Mouse (Mus musculus) ES-CJ7 (cell line): ENCODE data around the gene Retreg1.

ENCODE experiments used
- DNase-seq: peaks from one replicate; pipeline ENCODE4 v3.0.0; 2011; ENCODE audit warnings: low read depth, low spot score

Retreg1 gene

DNA sequence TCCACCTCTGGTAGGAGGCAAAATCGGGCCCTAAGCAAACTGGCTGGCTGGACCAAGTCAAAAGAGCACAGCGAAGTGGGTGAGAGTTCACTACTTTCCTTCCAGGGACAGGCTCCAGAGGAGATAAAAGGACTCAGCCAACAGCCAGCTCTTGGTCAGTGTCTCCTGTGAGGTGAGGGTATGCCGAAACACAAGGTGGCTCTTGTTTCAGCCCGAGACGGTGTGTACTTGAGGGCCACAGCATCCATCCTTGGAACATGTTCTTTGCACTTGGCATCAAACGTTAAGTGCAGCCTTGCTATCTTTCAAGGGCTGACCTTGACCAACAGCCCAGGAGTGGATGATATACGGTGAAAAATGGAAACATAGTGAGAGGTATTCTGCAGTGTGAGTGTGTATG lies 75.7 kb downstream of the Retreg1 start:
- DNase-seq = no peak

DNA sequence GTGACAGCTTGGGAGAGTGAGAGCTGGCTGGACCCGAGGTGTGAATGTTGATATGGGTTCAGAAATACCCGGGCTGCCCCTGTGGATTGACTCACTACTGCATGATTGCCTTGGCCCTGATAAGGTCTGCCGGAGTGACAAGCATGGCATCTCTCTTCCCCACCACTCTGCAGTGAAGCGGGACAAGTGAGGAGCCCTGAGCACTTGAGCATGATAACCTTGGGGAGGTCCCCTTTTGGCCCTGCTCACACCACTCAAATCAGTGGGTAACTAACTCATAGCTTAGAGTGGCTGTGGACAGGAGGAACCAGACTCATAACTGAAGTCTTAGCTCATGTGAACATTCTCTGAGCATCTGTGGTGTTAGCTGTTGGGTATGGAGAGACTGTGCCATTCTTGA lies 77.0 kb downstream of the Retreg1 start:
- DNase-seq = no peak

DNA sequence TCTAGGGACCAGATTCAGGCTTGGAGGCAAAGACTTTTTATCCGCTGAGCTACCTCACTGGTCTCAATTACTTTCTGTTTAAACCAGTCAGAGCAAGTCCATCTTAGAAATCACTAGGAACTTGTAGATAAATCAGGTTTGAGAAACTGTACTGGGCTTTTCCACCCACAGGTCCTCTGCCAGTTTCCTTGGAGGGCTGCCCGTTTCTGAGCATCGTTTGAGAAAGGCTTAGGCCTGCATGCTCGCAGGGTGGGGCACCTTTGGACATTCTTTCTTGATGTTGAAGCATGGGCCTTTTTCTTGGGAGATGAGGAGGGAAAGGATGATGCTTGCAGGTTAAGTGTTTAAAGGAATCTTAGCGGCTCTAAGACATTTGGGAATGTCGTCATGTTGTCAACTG lies 77.9 kb downstream of the Retreg1 start:
- DNase-seq = no peak

DNA sequence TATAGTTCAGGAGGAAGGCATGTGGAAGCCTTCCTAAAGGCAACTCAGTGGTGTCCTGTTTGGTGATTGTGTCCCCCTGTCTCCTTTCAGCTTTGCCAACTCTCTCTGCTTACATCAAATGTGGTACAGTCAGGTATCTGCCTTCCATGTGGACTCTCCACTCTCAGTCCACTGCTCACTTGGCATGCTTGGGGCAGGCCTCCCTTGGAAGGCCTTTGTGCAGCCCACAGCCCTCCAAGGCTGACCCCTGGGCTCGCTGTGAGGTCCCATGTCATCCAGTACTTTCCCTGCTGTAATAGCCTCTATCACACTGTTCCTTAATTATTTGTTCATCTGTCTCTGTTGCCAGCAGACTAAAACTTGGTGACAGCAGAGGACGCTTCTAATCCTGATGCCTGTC lies 79.0 kb downstream of the Retreg1 start:
- DNase-seq = no peak

DNA sequence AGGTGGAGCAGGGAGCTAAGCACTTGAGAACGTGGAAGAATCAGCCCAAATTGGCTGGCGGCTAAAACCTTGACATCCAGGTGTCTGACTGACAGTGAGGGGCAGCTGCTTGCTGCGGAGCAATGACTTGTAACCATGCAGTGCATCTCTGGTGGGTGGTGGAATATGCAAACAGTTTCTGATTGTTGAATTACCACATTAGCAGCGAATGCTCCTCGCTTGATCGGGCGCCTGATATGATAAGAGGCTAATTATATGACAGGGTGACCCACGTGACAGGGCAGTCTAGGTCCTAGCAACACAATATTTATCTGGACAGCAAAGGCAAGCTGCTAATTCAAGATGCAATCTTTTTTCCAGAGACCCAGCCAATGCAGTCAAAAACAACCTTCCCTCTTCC lies 80.9 kb downstream of the Retreg1 start:
- no peak for DNase-seq

DNA sequence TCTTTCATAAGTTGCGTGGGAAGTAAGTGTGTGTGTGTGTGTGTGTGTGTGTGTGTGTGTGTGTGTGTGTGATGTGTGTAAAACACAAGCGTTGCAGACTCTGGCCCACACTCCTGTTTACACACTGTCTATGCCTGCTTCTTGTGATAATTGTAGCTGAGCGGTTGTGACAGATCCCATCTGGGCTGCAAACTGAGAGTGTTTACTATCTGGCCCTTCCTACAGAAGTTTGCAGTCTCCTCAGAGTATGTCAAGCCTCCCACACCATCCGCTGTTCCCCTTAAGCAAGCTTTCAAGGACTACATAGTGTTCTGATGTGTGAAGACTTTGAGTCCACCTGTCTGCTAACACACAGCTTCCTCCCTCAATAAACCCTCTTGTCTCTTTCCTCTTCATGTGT lies 83.2 kb downstream of the Retreg1 start:
- DNase-seq = no peak

DNA sequence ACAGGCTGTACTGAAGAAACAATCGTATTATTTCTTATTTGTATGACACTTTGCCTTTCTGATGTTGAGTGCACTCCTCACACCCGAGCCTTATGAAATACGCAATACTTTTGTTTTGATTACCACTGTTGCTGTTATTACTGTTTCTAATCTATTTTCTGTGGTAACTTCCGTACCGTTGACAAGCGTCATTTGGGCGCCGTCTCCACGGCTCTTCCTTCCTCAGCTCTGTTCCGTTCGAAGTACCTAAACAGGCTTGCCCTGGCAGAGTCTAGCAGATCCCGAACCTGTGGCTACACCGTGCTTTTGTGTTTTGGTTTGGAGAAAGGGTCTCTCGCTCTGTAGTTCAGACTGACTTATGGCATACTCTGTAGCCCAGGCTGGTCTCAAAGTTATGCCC lies 84.1 kb downstream of the Retreg1 start:
- DNase-seq = no peak

DNA sequence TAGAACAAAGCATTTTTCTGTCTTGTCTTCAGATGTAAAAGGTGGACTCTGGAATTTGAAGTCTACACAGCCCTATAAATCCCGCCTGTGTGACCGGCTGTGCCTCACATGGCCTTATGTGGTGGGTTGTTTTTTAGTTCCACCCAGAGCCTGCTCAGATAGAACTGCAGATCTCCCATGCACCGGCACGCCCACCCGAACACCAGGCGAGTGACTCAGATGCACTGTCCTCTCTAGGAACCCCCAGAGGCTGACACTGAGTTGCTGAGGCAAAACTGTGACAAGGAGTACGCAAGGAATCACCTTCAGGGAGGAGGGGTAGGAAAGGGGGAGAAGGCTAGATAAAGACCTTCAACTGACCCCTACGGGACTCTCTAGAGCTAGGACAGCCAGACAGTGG lies 85.0 kb downstream of the Retreg1 start:
- DNase-seq = no peak

DNA sequence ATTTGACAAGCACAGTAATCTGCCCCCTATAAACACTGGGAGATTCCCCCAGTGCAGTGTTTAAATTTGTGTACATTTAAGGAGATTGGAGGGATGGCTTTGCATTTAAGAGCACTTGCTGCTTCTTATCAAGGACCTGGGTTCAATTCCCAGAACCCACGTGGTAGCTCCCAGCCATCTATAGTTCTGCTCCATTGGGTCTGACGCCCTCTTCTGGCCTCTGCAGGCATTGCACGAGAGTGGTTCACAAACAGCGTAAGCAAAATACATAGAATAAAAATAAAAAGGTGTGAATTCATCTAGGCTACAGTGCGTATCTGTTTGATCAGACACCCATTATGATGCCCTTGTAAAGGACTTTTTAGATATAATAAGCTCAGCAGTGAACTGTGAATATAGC lies 85.9 kb downstream of the Retreg1 start:
- peak; percentile 60 for DNase-seq

DNA sequence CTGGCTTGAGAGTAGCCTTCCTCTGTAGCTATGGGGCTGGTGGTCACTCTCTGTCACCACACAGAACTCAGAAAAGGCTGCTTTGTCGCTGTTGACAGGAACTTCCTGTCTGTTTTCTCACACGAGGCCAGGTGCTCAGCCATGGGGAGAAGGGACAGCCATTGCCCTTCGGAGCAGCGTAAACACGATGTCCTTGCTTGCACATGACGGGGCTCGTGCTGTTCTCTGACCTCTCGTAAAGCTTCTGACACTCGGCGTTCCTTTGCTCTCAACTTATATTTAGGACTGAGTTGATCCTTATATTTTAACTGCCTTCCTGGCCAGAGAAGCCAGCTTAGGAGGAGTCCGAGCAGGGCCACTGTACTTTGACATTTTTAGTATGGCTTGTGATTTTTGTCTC lies 86.5 kb downstream of the Retreg1 start:
- DNase-seq = no peak

DNA sequence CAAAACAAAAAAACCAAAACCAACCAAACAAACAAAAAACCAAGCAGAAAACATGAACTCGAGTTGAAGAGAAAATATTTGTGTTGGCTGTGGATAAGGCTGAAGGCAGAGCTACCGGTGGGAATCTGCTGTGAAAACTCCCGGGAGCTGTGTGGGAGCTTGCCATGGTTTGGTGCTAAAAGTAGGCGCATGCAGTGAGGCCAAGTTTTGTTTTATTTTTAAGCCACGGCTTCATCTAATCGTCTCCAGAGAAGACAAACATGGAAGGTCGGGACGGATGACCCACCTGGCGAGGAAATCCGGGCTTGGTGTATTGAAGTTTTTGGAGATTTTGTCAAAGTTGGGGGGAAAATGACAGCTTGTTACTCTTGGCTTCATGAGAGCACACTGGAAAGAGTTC lies 87.0 kb downstream of the Retreg1 start:
- no peak for DNase-seq

DNA sequence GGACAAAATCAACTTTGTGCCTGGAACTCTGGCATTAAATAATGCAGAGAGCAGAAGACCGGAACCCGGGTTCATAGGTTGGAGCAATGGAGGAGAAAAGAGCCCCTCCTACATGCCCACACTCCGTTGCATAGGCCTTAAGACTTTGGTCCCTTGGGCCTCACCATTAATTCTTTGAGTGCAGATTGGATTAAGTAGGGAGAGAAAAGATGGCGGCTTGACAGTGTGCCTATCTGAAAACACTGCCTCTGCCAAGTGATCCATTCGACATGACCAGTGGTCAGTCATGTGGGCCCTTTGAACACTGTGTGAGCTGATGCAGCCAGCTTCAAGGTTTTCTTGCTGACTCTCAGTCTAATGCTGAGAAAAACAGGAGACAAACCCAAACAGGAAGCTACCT lies 87.7 kb downstream of the Retreg1 start:
- no peak for DNase-seq

DNA sequence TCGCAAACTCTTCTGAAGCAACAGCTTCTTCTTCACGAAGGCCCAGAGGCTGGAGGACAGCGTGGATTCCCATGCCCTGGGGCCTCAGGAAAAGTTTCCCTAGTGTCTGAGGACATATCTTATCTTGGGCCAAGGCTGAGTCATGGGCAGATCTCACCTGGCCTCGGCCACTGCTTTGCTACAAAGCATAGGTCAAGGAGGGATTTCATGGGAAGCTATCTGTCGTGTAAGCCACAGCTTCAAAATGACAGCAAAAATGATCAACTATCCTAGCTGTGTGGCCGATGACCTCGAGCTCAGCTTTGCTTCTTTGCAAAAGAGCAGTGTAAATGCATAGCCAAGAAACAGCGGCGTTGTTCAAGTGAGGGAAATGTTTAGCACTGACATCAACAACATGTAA lies 89.5 kb downstream of the Retreg1 start:
- no peak for DNase-seq

DNA sequence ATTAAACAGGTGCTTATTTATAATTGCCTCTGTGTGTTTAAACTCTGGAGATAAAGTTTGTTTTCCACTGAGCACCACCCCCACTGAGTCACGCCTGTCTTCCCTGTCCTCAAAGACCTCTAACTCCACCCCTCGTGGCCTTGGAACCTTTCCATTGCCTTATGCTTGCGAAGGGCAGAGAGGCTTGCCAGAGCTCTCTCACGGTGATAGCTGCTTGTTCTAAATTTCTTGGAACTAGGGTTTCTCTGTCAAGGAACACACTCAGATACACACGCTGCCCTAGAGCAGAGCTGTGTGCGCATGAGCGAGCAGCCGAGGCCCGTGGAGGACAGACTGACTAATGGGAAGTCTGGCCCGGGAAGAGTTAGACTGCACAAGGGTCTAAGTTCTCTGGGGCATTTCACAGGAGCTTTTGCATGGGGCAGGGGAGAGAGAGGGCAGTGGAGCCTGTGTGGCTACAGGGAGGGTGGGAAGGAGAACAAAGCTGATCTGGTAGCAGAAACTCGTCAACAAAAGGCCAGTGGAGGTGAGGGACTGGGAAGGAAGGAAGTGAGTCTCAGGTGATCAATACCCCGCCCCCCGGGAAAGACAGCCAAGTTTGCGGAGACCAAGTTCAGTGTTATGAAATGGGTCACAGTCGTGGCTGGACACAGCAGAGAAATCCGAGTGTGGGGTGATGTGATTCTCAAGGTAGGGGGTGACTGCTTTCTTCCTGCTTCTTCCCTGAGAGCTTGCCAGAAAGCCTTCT lies 90.1 kb downstream of the Retreg1 start:
- DNase-seq = peak; percentile 15

DNA sequence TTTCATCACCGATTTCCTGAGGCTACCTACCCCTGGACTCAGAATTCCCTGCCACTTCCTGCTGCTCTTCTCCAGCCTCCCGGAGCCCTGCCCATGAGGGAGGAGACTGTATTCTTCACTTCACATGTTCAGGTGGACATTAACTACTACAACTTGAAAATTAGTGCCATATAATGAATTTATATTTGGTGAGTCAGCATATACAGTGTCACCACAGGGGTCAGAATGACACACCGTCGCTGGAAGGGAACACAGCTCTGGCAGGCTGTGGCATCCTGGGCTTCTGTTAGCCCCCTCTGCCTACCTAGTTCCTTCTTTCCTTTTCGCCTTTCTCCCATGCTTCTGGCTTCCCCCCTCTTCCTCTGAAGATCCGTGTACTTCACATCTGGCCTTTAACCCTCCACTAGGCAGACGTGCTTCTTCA lies 90.7 kb downstream of the Retreg1 start:
- DNase-seq = no peak

DNA sequence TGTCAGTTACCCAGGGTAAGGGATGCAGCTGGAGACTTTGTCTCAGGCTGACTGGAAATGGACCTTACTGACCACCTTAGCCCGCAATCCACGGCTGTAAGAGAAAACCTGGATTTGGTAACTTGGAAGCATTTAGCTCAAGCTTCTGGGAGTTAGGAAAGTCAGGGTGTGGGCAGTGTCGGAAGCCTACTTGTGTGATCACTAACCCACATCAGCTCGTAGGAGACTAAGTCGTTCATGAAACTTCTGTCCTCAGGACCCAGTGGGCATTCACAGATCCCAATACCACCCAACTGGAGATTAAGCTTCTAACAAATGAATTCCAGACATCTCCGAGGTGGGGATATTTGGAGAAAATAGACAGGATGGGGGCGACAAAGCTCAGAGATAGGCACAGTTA lies 91.4 kb downstream of the Retreg1 start:
- no peak for DNase-seq

DNA sequence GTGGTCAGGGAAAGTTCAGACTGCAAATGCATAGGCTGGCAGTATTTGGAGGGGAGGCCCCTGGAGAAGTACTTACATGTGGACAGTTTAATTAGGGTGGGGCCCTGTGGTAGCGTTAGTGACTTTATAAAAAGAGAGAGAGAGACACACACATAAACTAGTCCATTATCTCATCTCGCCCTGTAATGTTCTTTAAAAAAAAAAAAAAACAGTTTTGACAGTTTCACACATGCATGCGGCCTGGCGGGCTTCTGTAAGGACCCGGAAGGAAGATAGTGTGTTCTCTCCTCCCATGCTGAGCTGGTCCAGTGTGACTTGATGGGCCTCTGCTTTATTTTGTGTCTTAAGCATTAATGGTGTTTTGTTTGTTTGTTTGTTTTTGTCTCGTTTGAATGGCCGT lies 95.5 kb downstream of the Retreg1 start:
- no peak for DNase-seq

DNA sequence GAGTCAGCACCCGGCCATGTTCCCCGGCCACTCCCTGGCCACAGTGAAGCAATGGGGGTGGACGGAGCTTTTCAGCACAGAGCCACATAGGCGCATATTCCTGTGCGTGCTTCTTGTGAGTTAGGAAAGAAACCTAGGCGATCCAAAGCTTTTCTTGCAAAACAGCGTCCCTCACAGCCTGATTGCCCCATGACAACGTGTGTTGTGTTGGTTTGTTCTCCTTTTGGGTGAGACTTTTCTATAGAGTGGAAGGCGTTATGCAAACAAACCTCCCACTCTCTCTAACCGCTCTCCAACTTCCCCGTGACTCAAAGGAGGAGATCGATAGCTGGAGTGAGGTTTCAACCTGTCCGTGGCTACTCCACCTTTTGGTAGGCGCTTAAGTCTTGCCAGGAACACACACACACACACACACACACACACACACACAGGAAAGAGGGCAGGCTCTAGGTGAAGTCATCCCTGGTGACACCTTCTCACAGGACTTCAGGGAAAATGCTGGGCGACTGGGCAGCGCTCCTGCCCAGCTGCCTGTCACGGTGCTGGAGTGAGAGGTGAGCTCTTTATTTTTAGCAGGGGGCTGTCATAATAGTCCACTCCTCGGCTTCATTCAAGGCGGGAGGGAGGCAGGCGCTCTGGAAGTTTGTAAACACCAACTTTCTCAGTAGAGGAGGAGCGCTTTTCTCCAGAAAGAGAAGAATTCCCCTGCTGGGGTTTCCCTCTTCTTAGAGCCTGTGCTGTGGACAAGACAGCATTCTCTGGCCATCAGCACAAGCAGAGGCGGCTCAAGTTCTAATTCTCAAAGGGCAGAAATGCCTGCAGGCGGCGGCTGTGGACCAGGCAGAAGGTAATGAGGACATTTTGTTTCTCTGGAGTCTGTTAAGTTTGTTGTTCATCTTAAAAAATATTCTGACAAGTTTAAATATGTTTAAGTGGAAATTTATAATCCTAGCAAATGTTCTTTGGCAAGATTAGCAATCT lies 97.7 kb downstream of the Retreg1 start:
- no peak for DNase-seq

DNA sequence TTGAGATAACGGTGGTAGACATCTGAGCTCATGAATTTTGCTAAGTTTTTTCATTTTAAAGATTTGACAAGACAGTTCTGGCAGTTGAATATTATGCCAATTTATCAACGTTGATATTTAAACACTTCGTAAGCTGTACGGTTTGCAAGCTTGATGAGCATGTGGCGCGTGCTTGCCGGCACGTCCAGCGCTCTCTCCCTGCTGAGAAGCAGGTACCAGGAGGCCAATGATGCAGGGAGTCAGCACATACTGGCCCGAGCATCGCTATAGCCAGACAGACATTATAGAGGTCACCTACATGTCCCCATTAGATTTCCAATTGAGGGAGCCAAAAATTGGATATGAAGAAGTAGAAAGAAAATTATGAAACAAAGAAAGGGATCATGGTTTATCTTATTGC lies 98.5 kb downstream of the Retreg1 start:
- DNase-seq = no peak

DNA sequence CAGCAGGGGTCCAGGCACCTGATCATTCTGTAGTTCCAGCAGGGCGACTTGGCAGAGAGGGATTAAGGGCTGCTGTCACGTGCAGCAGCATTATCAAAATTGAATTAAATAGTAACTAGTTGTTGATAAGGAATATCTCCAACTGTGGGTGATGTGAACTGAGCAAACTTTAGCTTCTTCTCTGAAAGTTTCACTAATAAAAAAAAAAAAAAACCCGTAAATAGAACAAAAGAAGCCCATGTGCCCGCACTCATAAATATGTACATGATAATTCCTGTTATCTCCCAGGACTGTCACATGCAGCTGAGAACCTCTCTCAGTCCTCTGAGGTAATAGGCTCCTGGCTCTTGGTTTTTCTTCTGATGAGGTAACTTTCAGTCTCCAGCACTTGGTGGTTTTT lies 99.4 kb downstream of the Retreg1 start:
- no peak for DNase-seq

DNA sequence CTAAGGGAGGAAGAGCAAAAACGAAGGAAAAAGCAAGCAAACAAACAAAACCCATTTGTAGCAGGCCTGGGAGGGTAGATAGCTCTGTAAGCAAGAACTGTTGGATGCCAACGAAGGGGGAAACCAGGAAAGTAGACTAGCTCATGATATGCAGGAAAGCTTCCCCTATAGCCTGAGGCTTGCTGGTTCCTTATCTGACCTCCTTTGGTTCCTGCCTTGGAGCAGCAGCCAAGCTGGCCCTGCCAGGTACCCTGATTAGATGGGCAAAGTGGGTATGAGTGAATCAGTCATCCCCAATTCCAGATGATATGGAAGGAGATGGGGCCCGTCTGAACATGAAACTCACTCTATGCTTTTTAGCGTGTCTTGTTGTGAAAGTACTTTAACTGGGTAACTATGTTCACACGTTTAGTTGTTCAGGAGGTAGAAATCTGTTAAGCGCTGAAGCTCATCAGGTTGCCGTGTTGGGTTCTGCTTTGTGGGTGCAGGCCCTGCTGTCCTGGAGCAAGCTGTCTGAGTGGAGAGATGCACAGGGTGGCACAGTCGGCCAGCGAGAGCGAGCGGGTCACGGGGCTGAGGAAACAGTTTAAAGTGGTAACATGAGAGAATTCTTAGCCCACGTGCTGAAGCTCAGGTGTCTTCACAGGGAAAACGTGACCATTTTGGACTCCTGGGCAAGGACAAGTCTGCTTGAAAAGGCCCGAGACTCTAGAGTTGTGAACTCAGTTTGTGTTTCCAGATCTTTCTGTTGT lies 100.6 kb downstream of the Retreg1 start:
- DNase-seq = no peak

DNA sequence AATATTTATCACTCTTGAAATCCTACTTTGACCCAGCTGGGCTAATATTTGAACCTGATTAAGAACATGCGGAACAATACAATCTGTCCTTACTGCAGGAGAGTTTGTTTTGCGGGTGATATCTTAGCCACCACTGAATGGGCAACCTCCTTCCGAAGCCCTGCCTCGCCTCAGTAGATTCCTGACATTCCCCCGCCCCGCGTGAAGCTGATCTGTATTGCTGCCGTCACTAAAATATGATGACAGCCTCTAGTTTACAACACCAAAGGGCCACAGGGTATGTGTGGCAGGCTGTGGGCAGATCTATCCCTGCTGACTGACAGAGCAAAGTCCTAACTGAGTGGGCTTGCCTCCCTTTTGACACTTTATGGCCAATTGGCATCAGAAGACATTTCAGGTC lies 102.2 kb downstream of the Retreg1 start:
- DNase-seq = no peak
